Mouse (Mus musculus) megakaryocyte, embryonic 14.5 days (primary cell): ENCODE data around the gene Gm10447.

Source experiments
- FLI1 ChIP-seq: IDR thresholded peaks from 2 replicates; pipeline ENCODE4 v1.6.1; 2012; ENCODE audit warnings: low read length, inconsistent platforms, mixed read lengths
- GATA1 ChIP-seq: IDR thresholded peaks from 3 replicates; pipeline ENCODE4 v1.6.1; 2012; ENCODE audit warnings: mixed read lengths, low read length, inconsistent platforms, borderline replicate concordance

- no peak for TF ChIP-seq GATA1
- no peak for TF ChIP-seq FLI1
Observed at GRCm38 (mm10) chr11:53430300-53430669, 26.6 kb downstream of the Gm10447 start.
